Mouse (Mus musculus): ENCODE data around the gene Gm47995.

Gm47995 gene

GRCm38 (mm10) chr1:151233756-151234155 is 35.5 kb downstream of the Gm47995 start:
- no peak for DNase-seq

GRCm38 (mm10) chr1:151235574-151235973 is 37.3 kb downstream of the Gm47995 start:
- DNase-seq, result no peak

- DNase-seq, result no peak
These were observed 38.1 kb downstream of the Gm47995 start for GRCm38 (mm10) chr1:151236141-151236930.

GRCm38 (mm10) chr1:151237780-151238179 is 39.5 kb downstream of the Gm47995 start:
- peak; percentile 27 for DNase-seq

DNA sequence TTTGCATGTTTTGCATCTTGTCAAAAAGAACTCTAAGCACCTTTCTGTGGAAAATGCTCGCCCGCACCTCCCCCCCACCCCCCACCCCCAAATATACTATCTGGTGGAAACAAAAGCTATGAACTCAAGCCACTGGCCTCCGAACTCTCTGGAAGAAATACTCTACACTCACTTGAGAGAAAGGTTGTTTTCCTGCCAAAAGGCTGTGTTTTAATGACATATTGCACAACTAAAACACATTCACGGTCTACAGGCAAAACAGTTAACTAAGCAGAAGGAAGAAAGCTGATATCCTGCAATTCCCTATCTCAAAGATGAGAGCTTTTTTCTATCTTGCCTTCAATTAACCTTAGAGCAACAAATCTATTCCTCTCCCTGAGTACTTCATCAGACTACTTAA is 45.1 kb downstream of the Gm47995 start:
- no peak for DNase-seq

- DNase-seq, result no peak
These were observed 45.8 kb downstream of the Gm47995 start for GRCm38 (mm10) chr1:151244013-151244412.

- no peak for DNase-seq
These were observed 46.5 kb downstream of the Gm47995 start for GRCm38 (mm10) chr1:151244761-151245160.

GRCm38 (mm10) chr1:151245165-151245564 is 46.9 kb downstream of the Gm47995 start:
- DNase-seq, result no peak

GRCm38 (mm10) chr1:151245846-151246245 is 47.6 kb downstream of the Gm47995 start:
- no peak for DNase-seq
